Mouse (Mus musculus) c-Kit-positive CD71-positive TER-119-negative erythroid progenitor cells, embryonic 14.5 days (primary cell): ENCODE results near the gene Olfr788.

Experiments
- DNase-seq: peaks from one replicate; pipeline ENCODE4 v3.0.0-alpha.2; 2013; ENCODE audit warnings: low read depth

Gene Olfr788

GRCm38 (mm10) chr10:129470698-129471097 is at the start of gene Olfr788:
Gene Olfr788 (plus strand): TSS chr10:129470998.
- DNase-seq, result no peak

GRCm38 (mm10) chr10:129427006-129427405 is 43.8 kb upstream of the Olfr788 start, which contains the start of gene Olfr786:
Gene Olfr786 (plus strand): TSS chr10:129427306.
- no peak for DNase-seq

- no peak for DNase-seq
Observed at GRCm38 (mm10) chr10:129461562-129461961, 9.2 kb upstream of the Olfr788 start, which contains the start of gene Olfr787. Gene Olfr787 (plus strand): TSS chr10:129461862.

GRCm38 (mm10) chr10:129473256-129473655 is 2.5 kb downstream of the Olfr788 start:
- DNase-seq, result no peak

- DNase-seq, result no peak
Observed at GRCm38 (mm10) chr10:129473723-129474122, 2.9 kb downstream of the Olfr788 start.

GRCm38 (mm10) chr10:129484452-129484851 is 13.7 kb downstream of the Olfr788 start, which contains the start of gene Olfr789:
Gene Olfr789 (plus strand): TSS chr10:129484752.
- DNase-seq, result no peak

GRCm38 (mm10) chr10:129490101-129490500 is 19.3 kb downstream of the Olfr788 start:
- no peak for DNase-seq

GRCm38 (mm10) chr10:129498192-129498591 is 27.4 kb downstream of the Olfr788 start, which contains the start of gene Olfr790:
Gene Olfr790 (plus strand): TSS chr10:129498492.
- no peak for DNase-seq

- no peak for DNase-seq
Observed at GRCm38 (mm10) chr10:129521492-129521891, 50.7 kb downstream of the Olfr788 start, which contains the start of gene Olfr791. Gene Olfr791 (plus strand): TSS chr10:129521792.
